Mouse (Mus musculus): ENCODE measurements at regions not wholly inside any gene's neighbourhood (a gene's known extent, or its start where the extent isn't known, plus 50 kb on each side); places are given as distances from the start of the nearest gene placed in this dataset.

DNA sequence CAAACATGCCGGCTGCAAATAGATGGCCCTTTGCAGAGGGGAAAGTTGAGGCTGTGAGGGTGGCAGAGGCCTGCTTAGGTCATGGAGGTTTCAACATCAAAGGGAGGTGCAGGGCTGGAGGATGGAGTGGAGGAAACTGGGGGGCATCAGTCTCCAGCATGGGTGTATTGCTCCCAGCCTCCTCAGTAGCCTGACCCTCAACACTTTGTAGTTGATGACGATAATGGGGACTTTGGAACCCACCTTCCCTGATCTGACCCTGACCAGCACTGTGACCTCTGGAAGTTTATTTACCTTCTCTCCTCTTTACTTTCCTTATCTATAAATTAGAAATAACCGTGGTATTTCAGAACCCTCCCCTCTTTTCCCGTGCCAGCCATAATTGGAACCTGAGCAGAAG is 56.2 kb downstream of the Gm26897 start:
- Histone ChIP-seq H3K9ac (no peak overlapping the region), H3K36me3 (replicated peaks) (no peaks in the 10 kb centered on the region)
- no peak for ATAC-seq (replicated peaks)

DNA sequence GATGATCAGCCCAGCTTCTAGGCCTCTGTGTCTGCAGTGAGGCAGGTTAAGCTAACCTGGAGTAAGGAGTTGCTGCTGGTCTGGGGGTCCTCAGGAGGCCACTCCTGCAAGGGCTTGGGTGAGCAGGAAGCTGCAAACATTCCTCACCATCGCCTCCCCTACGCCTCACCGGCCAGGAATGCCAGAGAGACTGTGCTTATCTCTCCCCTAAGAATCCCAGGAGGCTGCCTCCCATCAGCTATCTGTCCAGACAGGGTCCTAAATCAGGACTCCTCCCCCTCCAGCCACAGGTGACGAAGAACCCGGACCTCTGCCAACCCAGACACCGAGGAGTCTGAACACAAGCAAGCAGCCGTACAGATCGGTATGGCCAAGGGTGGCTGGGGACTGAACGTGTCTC is 56.8 kb downstream of the Gm26897 start:
- H3K27ac ChIP-seq: no peak overlapping the region
- no peaks in the 10 kb centered on the region for H3K36me3 ChIP-seq (replicated peaks)
- 77% methylated on average over 9 of the region's 9 CpGs for WGBS
- H3K9me3 ChIP-seq: no peaks in the 10 kb centered on the region
- no peak overlapping the region for H3K4me3 ChIP-seq
- no peaks in the 10 kb centered on the region for H3K27me3 ChIP-seq (replicated peaks)
- H3K4me1 ChIP-seq: no peaks in the 10 kb centered on the region
- no peak for ATAC-seq (replicated peaks)
- no peak overlapping the region for H3K4me2 ChIP-seq
- no peak overlapping the region for H3K9ac ChIP-seq

More for the DNA sequence above, 56.2 kb downstream of the Gm26897 start:
- Histone ChIP-seq H3K4me1 (no peaks in the 10 kb centered on the region), H3K27ac (no peak overlapping the region), H3K9me3 (no peaks in the 10 kb centered on the region), H3K27me3 (replicated peaks) (no peaks in the 10 kb centered on the region), H3K4me3 (no peak overlapping the region), H3K4me2 (no peak overlapping the region)
- 52% methylated on average over 4 of the region's 4 CpGs for WGBS

DNA sequence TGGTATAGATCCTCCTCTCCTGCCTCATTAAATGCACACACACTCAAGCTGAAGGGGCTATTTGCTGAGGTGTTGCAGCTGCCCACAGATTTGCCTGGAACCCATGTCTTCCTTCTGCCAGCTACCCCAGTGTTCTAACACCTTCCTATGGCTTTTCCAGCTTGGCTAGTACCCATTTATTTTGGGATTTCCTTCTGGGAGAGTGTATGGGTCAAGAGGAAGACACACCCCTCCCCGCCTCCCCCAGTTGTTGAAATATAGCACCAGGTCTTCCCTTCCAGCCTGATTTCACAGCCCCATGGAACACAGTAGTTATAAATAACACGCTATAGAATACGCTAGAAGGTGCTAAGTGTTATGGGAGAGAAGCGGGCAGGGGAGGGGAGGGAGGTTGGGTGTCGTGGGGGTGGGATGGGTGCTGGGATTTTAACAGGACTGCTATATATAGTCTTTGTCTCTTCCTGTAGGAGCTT is 57.4 kb downstream of the Gm26897 start:
- no peaks in the 10 kb centered on the region for H3K36me3 ChIP-seq (replicated peaks)
- no peaks in the 10 kb centered on the region for H3K9me3 ChIP-seq
- H3K27ac ChIP-seq: no peak overlapping the region
- WGBS: 90% methylated on average over 5 of the region's 5 CpGs
- no peak overlapping the region for H3K9ac ChIP-seq
- H3K4me2 ChIP-seq: no peak overlapping the region
- no peaks in the 10 kb centered on the region for H3K27me3 ChIP-seq (replicated peaks)
- no peak for ATAC-seq (replicated peaks)
- H3K4me1 ChIP-seq: no peaks in the 10 kb centered on the region
- no peak overlapping the region for H3K4me3 ChIP-seq

DNA sequence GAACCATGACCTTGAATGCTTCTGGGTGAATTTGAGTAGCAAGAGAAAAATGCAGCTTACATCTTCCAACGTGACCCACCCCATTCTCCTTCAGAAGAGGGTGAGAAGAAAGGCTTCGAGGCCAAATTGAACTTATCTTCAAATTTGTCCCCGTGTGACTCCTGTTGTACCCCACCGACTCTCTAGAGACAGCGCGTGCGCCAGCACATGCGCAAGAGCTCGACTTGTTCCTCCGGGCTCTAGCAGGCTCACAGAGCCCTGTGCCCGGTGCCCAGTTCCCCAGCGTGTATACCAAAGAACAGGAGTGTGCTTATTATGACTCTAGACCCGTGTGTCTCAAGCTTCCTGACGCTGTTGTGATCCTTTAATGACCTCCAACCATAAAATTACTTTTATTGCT is 59.0 kb downstream of the Gm26897 start:
- H3K36me3 ChIP-seq (replicated peaks): no peaks in the 10 kb centered on the region
- 83% methylated on average over 14 of the region's 14 CpGs for WGBS
- H3K9ac ChIP-seq: no peak overlapping the region
- H3K27ac ChIP-seq: no peak overlapping the region
- ATAC-seq (replicated peaks): no peak
- no peaks in the 10 kb centered on the region for H3K4me1 ChIP-seq
- no peaks in the 10 kb centered on the region for H3K27me3 ChIP-seq (replicated peaks)
- no peak overlapping the region for H3K4me3 ChIP-seq
- no peaks in the 10 kb centered on the region for H3K9me3 ChIP-seq
- H3K4me2 ChIP-seq: no peak overlapping the region

DNA sequence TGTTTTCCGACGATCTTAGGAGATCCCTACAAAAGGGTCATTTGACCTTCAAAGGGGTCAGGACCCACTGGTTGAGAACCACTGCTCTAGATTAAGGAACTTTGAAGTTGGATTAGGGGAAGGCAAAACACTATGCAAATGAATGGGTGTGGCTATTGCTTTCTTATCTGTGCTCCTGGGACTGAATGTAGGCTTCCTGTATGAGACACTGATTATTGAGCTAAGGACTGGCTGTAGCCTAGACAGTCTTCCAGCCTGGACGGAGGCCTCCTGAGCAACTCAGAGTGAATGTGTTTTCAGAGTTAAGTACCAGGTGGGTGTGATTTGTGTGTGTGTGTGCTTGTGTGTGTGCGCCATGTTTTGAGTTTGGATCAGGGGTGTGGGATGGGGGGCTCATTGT is 59.5 kb downstream of the Gm26897 start:
- Histone ChIP-seq H3K4me3 (no peak overlapping the region), H3K27ac (no peak overlapping the region), H3K4me2 (no peak overlapping the region), H3K36me3 (replicated peaks) (no peaks in the 10 kb centered on the region), H3K9me3 (no peaks in the 10 kb centered on the region), H3K9ac (no peak overlapping the region), H3K27me3 (replicated peaks) (no peaks in the 10 kb centered on the region), H3K4me1 (no peaks in the 10 kb centered on the region)
- 88% methylated on average over 4 of the region's 4 CpGs for WGBS
- ATAC-seq (replicated peaks): no peak

DNA sequence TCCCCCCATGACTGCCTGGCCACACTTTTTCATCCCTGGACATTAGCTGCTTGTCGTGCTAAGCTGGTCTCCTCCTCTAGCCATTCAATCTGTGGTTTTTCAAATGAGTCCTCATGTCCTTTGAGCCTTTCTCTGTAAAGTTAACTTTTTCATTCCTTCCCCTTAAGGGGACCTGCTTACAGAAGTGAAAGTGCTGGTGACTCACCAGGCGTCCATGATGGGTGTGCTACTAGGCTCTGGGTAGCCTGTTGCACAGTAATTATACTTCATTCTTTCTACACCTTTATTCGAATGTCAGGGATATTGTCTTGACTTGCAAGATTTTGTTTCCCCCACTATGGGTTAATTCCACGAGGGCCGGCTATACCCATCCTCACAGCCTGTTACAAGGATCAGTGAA is 63.2 kb downstream of the Gm26897 start:
- peaks cover 4% of the 10 kb centered on the region; the same call in 1 of the 2 replicates for H3K4me1 ChIP-seq
- H3K9me3 ChIP-seq: no peaks in the 10 kb centered on the region
- H3K36me3 ChIP-seq (replicated peaks): no peaks in the 10 kb centered on the region
- H3K4me2 ChIP-seq: no peak overlapping the region
- 73% methylated on average over 5 of the region's 5 CpGs for WGBS
- H3K9ac ChIP-seq: no peak overlapping the region
- ATAC-seq (replicated peaks): no peak
- H3K4me3 ChIP-seq: no peak overlapping the region
- no peak overlapping the region for H3K27ac ChIP-seq
- H3K27me3 ChIP-seq (replicated peaks): no peaks in the 10 kb centered on the region

DNA sequence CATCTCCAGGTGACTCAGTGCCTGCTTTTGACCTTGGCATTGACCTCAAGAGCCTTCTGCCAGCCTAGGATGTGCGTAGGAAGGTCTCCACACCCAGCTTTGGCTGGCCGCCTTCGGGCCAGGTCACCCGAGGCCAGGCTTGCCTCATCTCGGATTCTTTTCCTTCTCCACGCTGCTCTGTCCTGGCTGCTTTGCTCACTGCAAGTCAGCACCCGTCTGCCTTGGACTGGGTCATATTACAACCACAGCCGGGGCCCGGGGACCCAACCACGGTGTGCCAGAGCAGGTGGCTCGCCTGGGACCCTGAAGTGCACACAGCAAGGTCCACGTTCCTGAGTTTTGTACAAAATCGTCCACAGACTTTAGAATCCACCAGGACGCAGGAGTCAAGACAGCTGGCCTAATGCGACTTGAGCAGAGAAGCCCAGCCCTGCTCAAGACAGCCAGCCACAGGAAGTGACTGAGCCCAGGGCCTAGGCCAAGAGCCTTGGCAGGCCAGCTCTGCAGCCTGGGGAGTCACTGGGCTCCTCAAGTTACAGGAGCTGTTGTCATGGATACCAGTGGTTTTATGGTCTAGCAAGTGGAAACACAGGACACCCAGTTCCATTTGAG is 66.1 kb downstream of the Gm26897 start:
- Histone ChIP-seq H3K4me2 (no peak overlapping the region), H3K36me3 (replicated peaks) (no peaks in the 10 kb centered on the region), H3K4me3 (no peak overlapping the region), H3K9ac (no peak overlapping the region), H3K27me3 (replicated peaks) (no peaks in the 10 kb centered on the region), H3K9me3 (no peaks in the 10 kb centered on the region), H3K27ac (no peak overlapping the region), H3K4me1 (peaks cover 4% of the 10 kb centered on the region; the same call in 1 of the 2 replicates)
- 48% methylated on average over 15 of the region's 15 CpGs for WGBS
- ATAC-seq (replicated peaks): no peak

DNA sequence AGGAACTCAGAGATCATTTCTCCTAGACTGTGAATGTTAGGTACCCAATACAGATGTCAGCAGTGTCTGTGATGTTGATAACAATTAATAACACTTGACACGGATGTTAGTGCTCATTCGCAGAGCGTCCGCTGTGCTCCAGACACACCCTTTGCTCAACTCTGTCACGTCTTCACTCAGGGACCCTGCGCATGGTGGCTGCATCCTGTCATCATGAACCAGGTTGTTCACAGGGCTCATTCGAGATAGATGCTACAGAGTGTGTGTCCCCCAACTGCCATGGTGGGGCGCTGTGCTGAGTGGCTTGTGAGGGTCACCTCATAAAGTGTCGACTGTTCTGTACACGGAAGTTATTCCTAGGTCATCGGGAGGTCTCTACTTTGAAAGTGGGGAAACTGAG is 66.8 kb downstream of the Gm26897 start:
- Histone ChIP-seq H3K27me3 (replicated peaks) (no peaks in the 10 kb centered on the region), H3K9me3 (no peaks in the 10 kb centered on the region), H3K4me3 (no peak overlapping the region), H3K36me3 (replicated peaks) (no peaks in the 10 kb centered on the region), H3K4me1 (peaks cover 4% of the 10 kb centered on the region; the same call in 1 of the 2 replicates), H3K4me2 (no peak overlapping the region), H3K27ac (no peak overlapping the region), H3K9ac (no peak overlapping the region)
- 81% methylated on average over 11 of the region's 11 CpGs for WGBS
- no peak for ATAC-seq (replicated peaks)

DNA sequence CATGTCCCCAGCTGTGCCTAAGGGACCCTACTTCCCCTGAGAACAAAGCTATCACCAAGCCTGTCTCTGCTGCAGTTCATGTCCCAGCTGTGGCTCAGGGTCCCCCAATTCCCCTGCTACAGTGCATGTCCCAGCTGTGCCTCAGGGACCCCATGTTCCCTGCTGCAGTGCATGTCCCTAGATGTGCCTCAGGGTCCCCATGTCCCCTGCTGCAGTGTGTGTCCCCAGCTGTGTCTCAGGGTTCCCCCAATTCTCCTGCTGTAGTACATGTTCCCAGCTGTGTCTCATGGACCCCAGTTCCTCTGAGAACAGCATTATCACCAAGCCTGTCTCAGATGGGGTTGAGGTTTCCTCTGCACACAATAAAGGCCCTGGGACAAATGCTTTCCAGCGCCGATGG is 67.3 kb downstream of the Gm26897 start:
- no peak for ATAC-seq (replicated peaks)
- 69% methylated on average over 2 of the region's 2 CpGs for WGBS
- Histone ChIP-seq H3K27ac (no peak overlapping the region), H3K4me3 (no peak overlapping the region), H3K4me2 (no peak overlapping the region), H3K9me3 (no peaks in the 10 kb centered on the region), H3K27me3 (replicated peaks) (no peaks in the 10 kb centered on the region), H3K36me3 (replicated peaks) (no peaks in the 10 kb centered on the region), H3K9ac (no peak overlapping the region), H3K4me1 (peaks cover 4% of the 10 kb centered on the region; the same call in 1 of the 2 replicates)

DNA sequence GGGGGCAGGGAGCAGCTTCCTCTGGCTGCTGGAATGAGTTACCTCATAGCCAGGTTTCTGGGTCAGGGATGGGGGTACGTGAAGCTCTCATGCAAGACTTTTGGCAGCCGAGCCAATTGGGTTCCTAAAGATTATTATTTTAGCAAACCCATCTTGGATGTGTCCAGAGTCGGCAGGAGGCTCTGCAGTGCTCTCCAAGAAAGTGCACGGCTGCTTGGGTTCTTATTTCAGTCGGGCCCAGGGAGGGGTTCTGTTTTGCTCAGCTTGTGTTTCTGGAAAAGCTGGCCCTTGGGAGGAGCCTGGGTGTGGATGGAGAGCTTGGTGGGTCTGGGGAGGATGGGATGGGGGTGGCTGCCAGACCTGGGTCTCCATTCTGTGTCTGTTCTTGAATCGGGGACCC is 70.8 kb downstream of the Gm26897 start:
- no peaks in the 10 kb centered on the region for H3K9me3 ChIP-seq
- H3K9ac ChIP-seq: no peak overlapping the region
- peaks cover 4% of the 10 kb centered on the region; the same call in 1 of the 2 replicates for H3K4me1 ChIP-seq
- H3K4me3 ChIP-seq: no peak overlapping the region
- no peak overlapping the region for H3K4me2 ChIP-seq
- 81% methylated on average over 6 of the region's 6 CpGs for WGBS
- H3K27me3 ChIP-seq (replicated peaks): no peaks in the 10 kb centered on the region
- no peak for ATAC-seq (replicated peaks)
- no peak overlapping the region for H3K27ac ChIP-seq
- no peaks in the 10 kb centered on the region for H3K36me3 ChIP-seq (replicated peaks)

DNA sequence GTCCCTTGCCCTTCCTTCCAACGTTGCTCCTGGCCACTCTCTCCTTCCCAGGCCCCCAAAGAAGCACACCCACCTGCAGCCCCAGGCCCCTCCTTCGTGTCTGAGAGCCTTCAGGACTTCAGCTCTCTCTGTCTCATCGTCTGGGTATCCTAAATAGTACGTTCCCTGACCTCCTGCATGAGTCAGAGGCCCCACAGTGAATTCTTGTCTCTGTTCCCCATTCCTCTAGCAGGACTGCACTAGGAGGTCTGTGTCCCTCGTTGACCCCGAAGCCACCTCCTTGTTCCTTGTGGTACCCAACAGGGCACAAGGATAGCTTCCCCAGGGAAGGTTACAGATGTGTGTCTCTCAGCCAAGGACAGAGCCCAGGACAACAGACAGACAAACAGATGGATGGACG is 71.4 kb downstream of the Gm26897 start:
- H3K9ac ChIP-seq: no peak overlapping the region
- no peak overlapping the region for H3K27ac ChIP-seq
- no peak overlapping the region for H3K4me3 ChIP-seq
- no peaks in the 10 kb centered on the region for H3K27me3 ChIP-seq (replicated peaks)
- no peaks in the 10 kb centered on the region for H3K9me3 ChIP-seq
- ATAC-seq (replicated peaks): no peak
- WGBS: 73% methylated on average over 7 of the region's 7 CpGs
- H3K4me1 ChIP-seq: no peaks in the 10 kb centered on the region; the same call in 1 of the 2 replicates
- no peaks in the 10 kb centered on the region for H3K36me3 ChIP-seq (replicated peaks)
- H3K4me2 ChIP-seq: no peak overlapping the region

DNA sequence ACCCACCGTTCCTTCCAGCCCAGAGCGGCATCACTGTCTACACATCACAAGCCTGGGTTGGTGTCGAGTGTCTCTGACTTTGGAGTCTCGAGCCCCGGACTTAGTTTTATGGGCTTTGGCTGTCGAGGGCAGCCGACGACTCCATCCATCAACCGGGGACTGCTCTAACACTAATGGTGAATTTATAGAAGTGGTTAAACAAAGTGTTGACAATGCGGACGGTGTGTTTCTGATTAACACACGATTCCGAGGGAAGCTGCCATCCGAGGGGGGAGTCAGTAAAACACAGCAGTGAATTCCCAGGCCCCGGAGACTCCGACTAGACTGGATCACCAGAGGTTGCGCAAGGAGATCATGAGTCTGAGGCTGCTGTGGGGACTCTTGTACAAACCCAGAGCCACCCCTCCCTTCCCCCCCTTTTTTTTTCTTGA is 72.1 kb downstream of the Gm26897 start:
- Histone ChIP-seq H3K9me3 (no peaks in the 10 kb centered on the region), H3K27ac (no peak overlapping the region), H3K4me2 (no peak overlapping the region), H3K27me3 (replicated peaks) (no peaks in the 10 kb centered on the region), H3K9ac (no peak overlapping the region), H3K4me3 (no peak overlapping the region), H3K36me3 (replicated peaks) (no peaks in the 10 kb centered on the region), H3K4me1 (no peaks in the 10 kb centered on the region)
- WGBS: 68% methylated on average over 17 of the region's 17 CpGs
- no peak for ATAC-seq (replicated peaks)

DNA sequence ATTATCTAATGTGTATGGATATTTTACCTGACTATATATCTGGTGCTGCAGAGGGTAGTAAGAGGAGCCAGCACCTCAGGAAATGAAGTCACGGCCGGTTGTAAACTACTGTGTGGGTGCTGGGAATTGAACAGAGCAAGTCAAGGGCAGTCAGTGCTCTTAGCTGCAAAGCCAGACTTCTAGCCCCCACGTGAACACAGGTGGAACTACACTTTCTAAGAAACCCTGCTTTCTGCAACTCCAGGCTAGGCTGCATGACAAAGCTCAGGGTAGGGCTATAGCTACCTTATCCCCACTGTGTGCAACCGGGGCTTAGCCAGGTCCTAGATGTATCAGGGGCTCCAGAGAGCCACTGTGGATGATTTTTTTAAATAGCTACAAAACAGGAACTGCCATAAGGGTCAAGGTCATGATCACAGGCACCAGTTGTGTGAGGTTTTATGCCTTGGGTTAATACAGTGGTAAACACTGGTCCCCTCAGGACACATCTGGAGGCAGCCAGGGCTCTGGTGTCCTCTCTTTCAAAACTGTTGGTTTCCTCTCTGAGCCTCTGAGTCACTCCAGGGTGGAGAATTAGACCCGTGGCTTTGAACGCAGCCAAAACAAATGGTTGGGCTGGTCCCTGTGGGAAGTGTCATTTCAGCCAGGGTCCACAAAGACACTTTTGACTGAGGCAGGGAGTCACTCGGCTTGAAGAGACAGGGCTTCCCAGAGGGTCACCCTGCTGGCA is 76.5 kb downstream of the Gm26897 start:
- no peak overlapping the region for H3K4me2 ChIP-seq
- no peaks in the 10 kb centered on the region for H3K9me3 ChIP-seq
- H3K4me3 ChIP-seq: no peak overlapping the region
- no peak overlapping the region for H3K9ac ChIP-seq
- no peaks in the 10 kb centered on the region for H3K4me1 ChIP-seq
- H3K27ac ChIP-seq: no peak overlapping the region
- no peak for ATAC-seq (replicated peaks)
- H3K36me3 ChIP-seq (replicated peaks): no peaks in the 10 kb centered on the region
- no peaks in the 10 kb centered on the region for H3K27me3 ChIP-seq (replicated peaks)
- WGBS: 40% methylated on average over 7 of the region's 7 CpGs
